Mouse (Mus musculus): ENCODE results near the gene Ifrd1. TPM values are rescaled to one million over a fixed set of nuclear protein-coding genes. Genes with fewer than 3 reads are reported as not detected.

The Ifrd1 gene
- total RNA-seq (2021): 10 to 100 TPM; 85.1 to 87.6 TPM
- polyA plus RNA-seq (2012; rRNA removed): 14.1 and 34.8 TPM in 2 replicates
- long read RNA-seq, transcript Ifrd1-201 (12 exons, 3,378 nt): major isoform, 43 of 55 reads
- long read RNA-seq, partial matches to known transcripts: 2 of 55 reads
- long read RNA-seq, other reads (novel, unspliced or antisense): 9 of 55 reads

DNA sequence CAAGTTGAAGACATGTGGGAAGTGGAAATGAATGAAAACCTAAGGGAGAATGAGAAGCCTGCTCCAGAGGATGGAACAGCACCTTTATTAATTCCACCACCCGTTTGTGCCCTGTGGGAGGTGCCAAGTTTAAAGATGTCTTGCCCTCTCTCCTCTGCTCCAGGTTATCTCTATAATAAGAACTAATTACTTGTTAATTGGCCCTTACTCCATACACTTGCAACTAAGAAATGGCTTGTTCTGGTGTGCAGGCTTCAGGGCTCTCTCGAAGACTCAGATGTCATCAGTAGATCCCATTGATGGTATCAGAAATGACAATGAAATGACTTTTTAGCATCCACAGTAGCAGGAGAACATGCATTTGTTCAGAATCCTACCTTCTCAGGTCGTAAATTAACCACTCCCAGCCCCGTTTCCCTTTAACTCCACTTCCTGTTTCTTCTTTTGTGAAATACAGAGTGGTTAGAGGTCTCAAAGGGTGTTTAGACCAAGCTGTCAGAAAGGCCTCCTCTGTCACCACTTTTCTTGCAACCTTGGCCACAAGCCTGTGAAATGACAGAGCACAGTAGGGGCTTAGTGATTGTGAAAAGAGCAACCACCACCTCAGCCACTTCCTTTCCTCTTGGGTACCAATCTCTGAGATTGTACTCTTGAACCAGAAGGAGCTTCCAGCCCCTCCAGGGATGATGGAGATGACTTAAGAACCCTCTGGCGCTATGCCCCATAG, at the start of gene Ifrd1:
TSS of gene Ifrd1 (minus strand) at position 51 of the 727 bp plus-strand sequence.
- TF ChIP-seq CTCF (IDR thresholded peaks at IDR 0.05) (no peak), POLR2A (IDR thresholded peaks at IDR 0.05; ENCODE audit: insufficient read depth, low read depth, low read length) (no peak), EP300 (IDR thresholded peaks at IDR 0.05; ENCODE audit: insufficient read depth, low read depth, low read length) (no peak)
- Histone ChIP-seq H3K79me2 (replicated peaks; ENCODE audit: control insufficient read depth, insufficient read depth, low read length) (no peaks in the 10 kb centered on the region), H3K4me1 (ENCODE audit: control insufficient read depth, insufficient read depth, low read length) (peaks cover 2% of the 10 kb centered on the region), H3K4me3 (no peak within 1 kb of the TSS), H3K9ac (ENCODE audit: low read depth, low read length) (no peak within 1 kb of the TSS), H3K36me3 (ENCODE audit: control insufficient read depth, insufficient read depth, low read length) (no peaks in the 10 kb centered on the region; the same call in 1 of the 2 replicates), H3K27ac (peak within 1 kb of the TSS; percentile 78), H3K27me3 (ENCODE audit: control insufficient read depth, insufficient read depth, low read length) (no peaks in the 10 kb centered on the region)
- no peak for DNase-seq
- intact Hi-C loops (cut with DNase I): no loop called here
- WGBS: 60% methylated on average over 5 of the region's 5 CpGs

DNA sequence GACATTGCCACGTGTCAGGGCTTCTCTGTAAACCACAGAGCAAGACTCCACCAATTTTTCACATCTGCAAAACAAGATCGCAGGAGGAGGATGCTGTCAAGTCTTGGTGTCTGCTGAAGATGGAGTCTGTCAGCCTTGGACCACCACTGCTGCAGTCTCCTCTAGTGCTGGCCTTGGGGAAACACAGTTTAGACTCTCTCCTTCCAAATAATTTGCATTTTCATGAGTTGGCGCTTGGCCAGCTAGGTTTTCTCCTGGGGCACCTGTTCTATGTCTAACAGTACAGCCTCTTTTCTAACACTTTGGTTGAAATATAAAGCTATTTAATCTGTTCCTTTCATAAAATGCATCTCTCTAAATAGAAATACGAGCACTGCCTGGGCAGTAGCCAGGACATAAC, 38.2 kb upstream of the Ifrd1 start:
- Histone ChIP-seq H3K36me3 (ENCODE audit: control insufficient read depth, insufficient read depth, low read length) (no peaks in the 10 kb centered on the region), H3K9ac (ENCODE audit: low read depth, low read length) (no peak overlapping the region), H3K4me3 (no peak overlapping the region), H3K4me1 (ENCODE audit: control insufficient read depth, insufficient read depth, low read length) (no peaks in the 10 kb centered on the region), H3K27ac (no peak overlapping the region), H3K27me3 (ENCODE audit: control insufficient read depth, insufficient read depth, low read length) (no peaks in the 10 kb centered on the region), H3K79me2 (replicated peaks; ENCODE audit: control insufficient read depth, insufficient read depth, low read length) (no peaks in the 10 kb centered on the region)
- TF ChIP-seq POLR2A (IDR thresholded peaks at IDR 0.05; ENCODE audit: insufficient read depth, low read depth, low read length) (no peak), CTCF (IDR thresholded peaks at IDR 0.05) (no peak), EP300 (IDR thresholded peaks at IDR 0.05; ENCODE audit: insufficient read depth, low read depth, low read length) (no peak)
- intact Hi-C loops (cut with DNase I): no loop called here
- 71% methylated on average over 4 of the region's 4 CpGs for WGBS
- DNase-seq: no peak

DNA sequence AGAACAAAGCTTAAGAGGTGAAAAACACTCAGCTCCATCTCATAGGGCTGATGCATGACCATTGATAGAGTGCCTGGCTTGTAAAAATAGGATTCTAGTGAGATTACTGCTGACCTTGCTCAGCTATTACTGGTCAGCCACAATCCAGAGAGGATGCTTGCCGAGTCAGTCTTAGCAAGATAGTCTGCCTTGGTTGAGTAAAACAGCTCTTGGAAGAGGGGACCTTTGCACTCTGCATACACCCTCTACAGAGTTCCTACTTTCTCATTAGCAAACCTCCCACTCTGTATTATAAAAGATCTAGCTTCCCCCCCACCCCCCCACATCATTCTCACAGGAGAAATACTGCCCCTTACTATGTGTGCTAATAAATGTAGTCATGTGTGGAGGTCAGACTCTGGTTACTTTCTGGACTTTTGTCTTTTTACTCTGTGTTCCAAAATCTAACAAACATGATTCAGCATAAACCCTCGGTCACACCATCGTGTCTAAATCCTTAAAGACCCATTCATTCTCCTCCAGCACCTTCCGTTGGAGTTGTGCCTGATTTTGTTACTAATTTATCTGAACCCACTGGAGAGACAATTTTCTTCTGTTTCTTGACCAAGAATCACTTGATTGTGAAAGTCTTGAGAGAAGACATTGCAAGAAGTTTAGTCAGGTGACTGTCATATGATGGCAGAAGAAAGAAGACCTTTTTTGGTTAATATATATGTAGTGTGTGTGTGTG, 32.5 kb upstream of the Ifrd1 start:
- Histone ChIP-seq H3K27me3 (ENCODE audit: control insufficient read depth, insufficient read depth, low read length) (no peaks in the 10 kb centered on the region), H3K27ac (no peak overlapping the region), H3K4me1 (ENCODE audit: control insufficient read depth, insufficient read depth, low read length) (no peaks in the 10 kb centered on the region), H3K79me2 (replicated peaks; ENCODE audit: control insufficient read depth, insufficient read depth, low read length) (no peaks in the 10 kb centered on the region), H3K9ac (ENCODE audit: low read depth, low read length) (no peak overlapping the region), H3K4me3 (no peak overlapping the region), H3K36me3 (ENCODE audit: control insufficient read depth, insufficient read depth, low read length) (no peaks in the 10 kb centered on the region)
- WGBS: 90% methylated on average over 4 of the region's 4 CpGs
- no peak for DNase-seq
- intact Hi-C loops (cut with DNase I): no loop called here
- no peak for TF ChIP-seq EP300 (IDR thresholded peaks at IDR 0.05; ENCODE audit: insufficient read depth, low read depth, low read length)
- no peak for TF ChIP-seq CTCF (IDR thresholded peaks at IDR 0.05)
- no peak for TF ChIP-seq POLR2A (IDR thresholded peaks at IDR 0.05; ENCODE audit: insufficient read depth, low read depth, low read length)

DNA sequence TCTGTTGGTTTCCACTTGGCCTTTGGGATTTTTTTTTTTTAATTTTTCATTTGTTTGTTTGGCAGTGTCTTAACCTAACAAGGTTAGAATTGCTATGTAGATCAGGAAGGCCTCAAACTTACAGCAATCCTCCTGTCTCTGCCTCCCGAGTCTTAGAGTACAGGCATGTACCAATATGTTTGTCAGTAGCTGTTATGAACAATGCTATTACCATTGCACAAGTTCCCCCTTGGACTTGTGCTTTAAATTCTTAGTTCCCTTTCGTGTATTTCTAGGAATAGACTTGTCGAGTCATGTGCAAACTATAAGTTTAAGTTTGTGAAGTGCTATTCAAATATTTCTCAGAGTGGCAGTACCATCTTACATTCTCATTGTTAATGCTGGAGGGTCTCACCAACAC, 29.3 kb upstream of the Ifrd1 start:
- WGBS: 89% methylated on average over 3 of the region's 3 CpGs
- Histone ChIP-seq H3K4me3 (no peak overlapping the region), H3K9ac (ENCODE audit: low read depth, low read length) (no peak overlapping the region), H3K4me1 (ENCODE audit: control insufficient read depth, insufficient read depth, low read length) (no peaks in the 10 kb centered on the region), H3K27me3 (ENCODE audit: control insufficient read depth, insufficient read depth, low read length) (no peaks in the 10 kb centered on the region), H3K27ac (no peak overlapping the region), H3K79me2 (replicated peaks; ENCODE audit: control insufficient read depth, insufficient read depth, low read length) (no peaks in the 10 kb centered on the region), H3K36me3 (ENCODE audit: control insufficient read depth, insufficient read depth, low read length) (no peaks in the 10 kb centered on the region)
- TF ChIP-seq POLR2A (IDR thresholded peaks at IDR 0.05; ENCODE audit: insufficient read depth, low read depth, low read length) (no peak), EP300 (IDR thresholded peaks at IDR 0.05; ENCODE audit: insufficient read depth, low read depth, low read length) (no peak), CTCF (IDR thresholded peaks at IDR 0.05) (no peak)
- intact Hi-C loops (cut with DNase I): no loop called here
- DNase-seq: no peak

DNA sequence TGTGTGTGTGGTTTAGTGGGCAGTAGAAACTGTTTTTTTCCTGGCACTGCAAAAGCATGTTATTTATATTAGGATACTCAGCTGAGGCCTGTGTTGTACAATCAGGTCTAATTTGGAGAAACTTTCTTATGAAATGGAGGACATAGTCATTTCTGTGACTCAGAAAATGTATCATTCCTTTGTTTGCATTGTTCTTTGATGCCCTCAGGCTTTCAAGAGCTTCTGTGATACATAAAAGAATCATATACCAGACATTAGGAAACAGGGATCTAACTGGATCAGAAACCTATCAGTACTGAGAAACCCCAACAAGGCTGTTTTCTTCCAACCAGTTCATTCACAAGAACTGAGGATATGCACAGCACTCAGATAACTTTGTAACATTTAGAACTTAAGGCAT, 26.6 kb upstream of the Ifrd1 start:
- Histone ChIP-seq H3K27me3 (ENCODE audit: control insufficient read depth, insufficient read depth, low read length) (no peaks in the 10 kb centered on the region), H3K4me3 (no peak overlapping the region), H3K79me2 (replicated peaks; ENCODE audit: control insufficient read depth, insufficient read depth, low read length) (no peaks in the 10 kb centered on the region), H3K9ac (ENCODE audit: low read depth, low read length) (no peak overlapping the region), H3K27ac (no peak overlapping the region), H3K36me3 (ENCODE audit: control insufficient read depth, insufficient read depth, low read length) (no peaks in the 10 kb centered on the region), H3K4me1 (ENCODE audit: control insufficient read depth, insufficient read depth, low read length) (no peaks in the 10 kb centered on the region)
- intact Hi-C loops (cut with DNase I): no loop called here
- DNase-seq: no peak
- TF ChIP-seq CTCF (IDR thresholded peaks at IDR 0.05) (no peak), POLR2A (IDR thresholded peaks at IDR 0.05; ENCODE audit: insufficient read depth, low read depth, low read length) (no peak), EP300 (IDR thresholded peaks at IDR 0.05; ENCODE audit: insufficient read depth, low read depth, low read length) (no peak)

DNA sequence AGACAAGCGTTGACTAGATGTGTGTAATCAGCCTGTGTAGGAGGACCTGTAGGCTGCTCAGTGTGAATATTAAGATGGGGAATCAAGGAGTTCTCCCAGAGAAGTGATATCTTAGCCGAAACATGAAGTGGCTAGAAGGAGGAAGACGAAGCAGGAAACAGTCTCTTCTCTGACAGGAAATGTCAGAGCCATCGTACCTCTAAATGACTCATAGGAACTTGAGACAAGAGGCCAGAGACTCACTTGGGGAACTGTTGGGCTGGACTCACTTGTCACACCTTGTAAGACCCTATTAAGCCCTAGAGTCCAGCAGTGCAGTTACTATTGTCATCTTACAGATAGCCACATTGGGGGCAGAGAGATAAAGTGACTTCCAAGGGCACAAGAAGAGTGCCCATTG, 25.0 kb upstream of the Ifrd1 start:
- WGBS: 50% methylated on average over 4 of the region's 4 CpGs
- H3K27me3 ChIP-seq (ENCODE audit: control insufficient read depth, insufficient read depth, low read length): no peaks in the 10 kb centered on the region
- DNase-seq: no peak
- H3K27ac ChIP-seq: no peak overlapping the region
- no peak overlapping the region for H3K9ac ChIP-seq (ENCODE audit: low read depth, low read length)
- no peak overlapping the region for H3K4me3 ChIP-seq
- intact Hi-C loops (cut with DNase I): no loop called here
- H3K4me1 ChIP-seq (ENCODE audit: control insufficient read depth, insufficient read depth, low read length): no peaks in the 10 kb centered on the region
- H3K79me2 ChIP-seq (replicated peaks; ENCODE audit: control insufficient read depth, insufficient read depth, low read length): no peaks in the 10 kb centered on the region
- TF ChIP-seq CTCF (IDR thresholded peaks at IDR 0.05) (no peak), EP300 (IDR thresholded peaks at IDR 0.05; ENCODE audit: insufficient read depth, low read depth, low read length) (no peak), POLR2A (IDR thresholded peaks at IDR 0.05; ENCODE audit: insufficient read depth, low read depth, low read length) (no peak)
- H3K36me3 ChIP-seq (ENCODE audit: control insufficient read depth, insufficient read depth, low read length): no peaks in the 10 kb centered on the region

Data from heart, adult 2 months (tissue).